Mouse (Mus musculus) left cerebral cortex, adult 11 months (tissue): Measurements from ENCODE around the gene Spop.

Source experiments
- DNase-seq: peaks from one replicate; pipeline ENCODE4 v3.0.0; 2022; ENCODE audit warnings: low spot score

The Spop gene

DNA sequence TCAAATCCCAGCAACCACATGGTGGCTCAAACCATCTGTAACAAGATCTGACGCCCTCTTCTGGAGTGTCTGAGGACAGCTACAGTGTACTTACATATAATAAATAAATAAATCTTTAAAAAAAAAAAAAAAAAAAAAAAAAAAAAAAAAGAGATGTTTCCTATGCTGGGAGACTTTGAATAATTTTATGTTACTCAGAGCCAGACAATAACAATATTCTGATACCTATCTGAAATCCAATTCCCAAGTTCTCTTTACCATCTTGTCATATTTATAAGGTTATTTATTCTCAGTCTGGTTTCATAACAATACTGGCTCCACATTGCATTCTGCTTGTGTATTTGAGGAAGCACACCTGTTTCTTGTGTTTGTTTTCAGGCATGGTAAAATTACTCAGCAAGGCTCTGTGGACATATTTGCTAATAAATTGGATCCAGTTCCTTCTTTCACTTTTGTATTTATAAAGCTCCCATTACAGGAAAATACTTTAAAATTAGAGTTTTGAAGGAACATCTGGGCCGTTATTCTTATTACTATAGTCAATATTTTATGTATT, 7.1 kb downstream of the Spop start:
- no peak for DNase-seq

DNA sequence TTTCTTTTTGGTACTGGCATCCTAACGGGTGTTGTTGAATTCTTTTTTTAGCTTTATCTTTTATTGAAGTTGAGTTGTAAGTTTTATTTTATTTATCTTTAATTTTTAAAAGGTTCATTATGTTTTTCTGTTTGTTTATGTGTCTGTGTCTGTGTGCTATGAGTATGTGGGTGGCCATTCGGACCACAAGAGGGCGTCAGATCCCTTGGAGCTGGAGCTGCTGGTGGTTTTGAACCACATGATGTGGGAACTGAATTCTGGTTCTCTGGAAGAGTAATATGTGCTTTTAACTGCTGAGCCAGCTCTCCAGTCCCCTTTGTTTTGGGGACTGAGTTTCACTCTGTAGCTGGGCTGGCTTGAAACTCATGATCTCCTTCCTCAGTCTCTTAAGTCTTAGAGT, 9.6 kb downstream of the Spop start:
- DNase-seq, result no peak

DNA sequence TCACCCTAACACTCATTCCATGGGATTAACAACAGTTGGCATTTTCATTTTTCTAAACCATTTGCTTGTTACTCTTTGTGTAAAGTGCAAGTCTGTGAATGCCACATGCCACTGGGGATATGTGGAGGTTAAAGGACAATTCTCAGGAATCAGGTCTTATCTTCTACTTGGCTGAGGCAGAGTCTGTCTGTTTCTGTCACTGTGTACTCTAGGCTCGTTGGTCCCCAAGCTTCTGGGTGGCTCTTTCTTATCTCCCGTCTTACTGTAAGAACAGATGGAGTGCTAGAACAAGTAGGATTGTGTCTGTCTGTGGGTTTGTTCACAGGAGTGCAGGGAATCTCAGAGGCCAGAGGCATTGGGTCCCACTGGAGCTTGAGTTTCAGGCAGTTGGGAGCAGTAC, 17.5 kb downstream of the Spop start:
- no peak for DNase-seq

DNA sequence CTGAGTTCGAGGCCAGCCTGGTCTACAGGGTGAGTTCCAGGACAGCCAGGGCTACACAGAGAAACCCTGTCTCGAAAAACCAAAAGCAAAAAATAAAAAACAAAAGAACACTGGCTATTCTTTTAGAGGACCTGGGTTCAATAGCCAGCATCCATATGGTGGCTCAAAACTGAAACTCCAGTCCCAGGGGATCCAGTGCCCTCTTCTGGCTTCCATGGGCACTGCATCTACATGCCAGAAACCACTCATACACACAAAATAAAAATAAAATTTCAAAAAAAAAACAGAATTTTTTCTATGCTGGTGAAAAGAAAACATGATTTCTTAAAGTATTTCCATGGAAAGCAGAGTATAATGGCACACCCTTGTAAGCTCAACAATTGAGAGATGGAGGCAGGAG, 18.3 kb downstream of the Spop start:
- DNase-seq, result no peak

GRCm38 (mm10) chr11:95445371-95445770, 31.5 kb downstream of the Spop start:
- DNase-seq, result no peak

GRCm38 (mm10) chr11:95446580-95447305, 32.9 kb downstream of the Spop start:
- DNase-seq, result no peak

GRCm38 (mm10) chr11:95448346-95448745, 34.5 kb downstream of the Spop start:
- no peak for DNase-seq

- no peak for DNase-seq
Observed at GRCm38 (mm10) chr11:95455331-95455730, 41.5 kb downstream of the Spop start.

GRCm38 (mm10) chr11:95460872-95461271, 47.0 kb downstream of the Spop start:
- no peak for DNase-seq

DNA sequence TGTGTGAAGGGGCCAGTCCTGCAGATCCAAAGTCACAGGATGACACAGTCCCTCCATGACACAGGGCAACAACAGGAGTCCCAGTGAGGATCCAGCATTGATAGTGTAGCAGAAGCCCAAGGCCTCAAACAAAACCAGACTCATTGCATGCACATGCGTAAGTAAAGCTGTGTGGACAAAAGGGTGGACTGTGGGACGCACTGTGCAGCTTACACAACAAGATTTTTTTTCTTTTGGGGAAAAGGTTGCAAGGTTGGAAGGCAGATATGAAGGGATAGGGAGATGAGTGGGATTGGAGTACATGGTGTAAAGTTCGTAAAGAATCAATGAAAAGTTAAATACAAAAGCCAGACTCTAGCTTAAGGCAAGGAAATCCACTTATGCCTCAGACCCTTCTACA, 48.3 kb downstream of the Spop start:
- no peak for DNase-seq

GRCm38 (mm10) chr11:95467731-95468130, 53.9 kb downstream of the Spop start:
- DNase-seq, result no peak

GRCm38 (mm10) chr11:95472942-95473341, 59.1 kb downstream of the Spop start:
- no peak for DNase-seq

DNA sequence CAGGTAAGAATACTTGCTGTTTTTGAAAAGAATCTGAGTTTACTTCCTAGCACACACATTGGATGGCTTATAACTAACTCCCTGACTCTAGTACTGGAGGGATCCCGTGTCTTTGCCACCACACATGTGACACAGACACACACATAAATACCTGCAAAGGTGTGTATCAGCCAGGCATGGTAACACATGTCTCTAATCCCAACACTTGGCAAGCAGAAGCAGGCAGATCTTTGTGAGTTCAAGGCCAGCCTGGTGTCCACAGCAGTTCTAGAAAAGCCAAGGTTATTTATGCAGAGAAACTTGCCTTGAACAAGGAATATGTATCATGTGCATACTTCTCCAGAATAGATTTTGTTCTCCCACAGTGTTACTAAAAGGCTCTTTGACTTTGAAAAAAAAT, 59.6 kb downstream of the Spop start:
- no peak for DNase-seq

- DNase-seq, result peak; percentile 69
Observed at GRCm38 (mm10) chr11:95476323-95476722, 62.4 kb downstream of the Spop start.

DNA sequence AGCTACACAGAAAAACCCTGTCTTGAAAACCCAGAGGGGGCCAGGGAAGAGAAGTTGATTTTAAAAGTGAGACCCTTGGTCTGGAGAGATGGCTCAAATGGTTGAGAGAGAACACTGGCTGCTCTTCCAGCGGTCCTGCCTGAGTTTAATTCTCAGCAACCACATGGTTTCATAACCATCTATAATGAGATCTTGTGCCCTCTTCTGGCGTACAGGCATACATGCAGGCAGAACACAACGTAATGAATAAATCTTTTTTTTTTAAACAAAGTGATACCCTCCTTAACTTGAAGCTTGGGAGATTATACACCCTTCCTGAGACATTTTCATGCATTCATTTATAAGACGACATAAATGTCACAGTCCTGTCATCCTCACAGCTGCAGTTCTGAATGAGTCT, 65.6 kb downstream of the Spop start:
- no peak for DNase-seq

GRCm38 (mm10) chr11:95480662-95481061, 66.8 kb downstream of the Spop start:
- no peak for DNase-seq

- no peak for DNase-seq
Observed at GRCm38 (mm10) chr11:95485634-95486033, 71.8 kb downstream of the Spop start.

DNA sequence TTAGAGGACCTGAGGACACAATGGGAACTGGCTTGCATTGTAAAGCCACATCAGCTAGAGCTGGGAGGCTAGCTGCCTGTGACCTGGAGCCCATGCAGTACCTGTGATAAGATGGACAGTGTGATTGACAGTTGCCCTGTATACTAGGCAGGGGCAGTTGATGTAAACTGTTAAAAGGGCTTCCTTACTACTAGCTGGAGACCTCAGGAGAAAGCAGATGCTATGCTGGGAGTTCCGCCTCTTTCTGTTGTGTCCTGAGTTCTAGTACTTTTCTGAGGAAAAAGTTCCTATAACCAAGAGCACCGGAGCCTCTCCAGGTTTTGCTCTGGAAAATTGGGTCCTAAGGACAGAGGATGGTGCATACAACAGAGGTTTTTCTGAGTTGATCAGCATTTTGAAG, 73.4 kb downstream of the Spop start:
- DNase-seq, result no peak

GRCm38 (mm10) chr11:95490104-95490503, 76.2 kb downstream of the Spop start:
- no peak for DNase-seq

DNA sequence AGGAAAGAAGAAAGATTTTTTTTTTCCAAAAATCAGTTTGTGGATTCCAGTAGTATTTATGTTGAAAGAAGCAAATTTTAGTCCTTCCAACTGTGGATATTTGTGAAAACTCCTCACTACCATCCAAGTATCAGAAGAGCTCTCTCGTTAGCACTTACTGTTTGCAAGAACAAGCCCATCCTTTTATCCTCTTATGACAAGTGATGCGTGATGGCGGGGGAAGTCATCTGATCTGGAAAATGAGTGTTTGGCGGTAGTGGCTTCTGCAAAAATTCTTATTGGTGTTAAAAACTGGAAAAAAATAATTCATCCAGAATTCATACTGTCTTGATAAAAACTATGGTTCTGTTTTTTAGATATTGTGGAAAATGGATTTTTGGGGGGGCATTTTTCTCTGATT, 78.4 kb downstream of the Spop start:
- no peak for DNase-seq

DNA sequence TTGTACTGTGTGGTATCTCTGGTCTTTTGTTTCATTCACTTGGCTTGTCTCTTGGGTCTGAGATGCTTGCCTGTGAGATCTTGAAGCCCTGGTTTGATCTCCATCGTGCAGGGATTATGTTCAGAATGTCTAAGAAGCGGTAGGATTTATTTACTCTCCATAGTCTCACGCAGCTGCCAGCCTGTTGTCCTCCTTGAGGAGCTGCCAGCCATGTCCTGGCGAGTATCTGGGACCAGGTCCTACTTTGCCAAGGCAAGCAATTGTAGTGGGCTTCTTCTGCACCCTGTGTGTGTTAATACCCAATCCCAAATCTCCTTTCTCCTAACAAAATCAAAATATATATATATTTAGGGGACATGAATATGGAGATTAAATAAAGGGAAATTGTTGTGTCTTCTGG, 79.1 kb downstream of the Spop start:
- DNase-seq, result no peak

DNA sequence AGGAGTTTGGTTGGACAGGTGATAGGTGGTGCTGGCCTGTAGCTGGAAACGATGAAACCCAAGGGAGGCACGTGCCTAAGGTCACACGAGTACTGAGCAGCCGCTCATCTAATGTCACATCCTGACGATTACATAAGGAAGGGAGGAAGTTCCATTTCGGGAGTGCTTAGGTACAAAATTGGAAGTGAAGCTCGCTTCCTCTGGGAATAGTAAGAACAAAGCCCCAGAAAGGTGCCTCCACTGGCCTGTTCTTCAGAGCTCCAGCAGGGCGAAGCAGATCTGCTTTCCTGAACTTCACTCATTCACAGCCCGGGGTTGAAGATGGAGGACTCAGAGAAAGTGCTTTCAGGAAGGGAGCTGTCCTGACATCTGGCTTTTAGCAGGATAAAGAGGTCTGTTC, 80.1 kb downstream of the Spop start:
- no peak for DNase-seq

GRCm38 (mm10) chr11:95494374-95494773, 80.5 kb downstream of the Spop start:
- DNase-seq, result no peak

DNA sequence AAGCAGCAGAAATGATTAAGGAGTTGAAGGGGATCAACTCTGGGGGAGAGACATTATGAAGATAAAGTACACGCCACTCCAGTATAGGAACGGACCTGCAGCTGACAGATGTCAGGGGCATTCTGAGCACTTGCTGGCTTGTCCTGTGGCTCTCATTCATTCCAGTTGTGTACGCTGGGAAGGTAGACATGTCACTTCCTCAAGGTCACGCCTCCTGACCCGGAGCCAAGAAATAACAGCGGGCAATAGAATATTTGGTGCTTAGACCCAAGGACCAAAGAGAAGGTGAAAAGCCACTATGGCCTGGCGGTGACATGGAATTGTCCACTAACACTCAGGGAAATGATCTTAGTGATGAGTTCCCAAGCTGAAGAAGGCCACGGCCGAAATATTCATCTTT, 82.0 kb downstream of the Spop start:
- DNase-seq, result no peak
